Mouse (Mus musculus) heart, postnatal 0 days (tissue): ENCODE results near the gene Rabgap1l.

Experiments
- CTCF ChIP-seq: IDR thresholded peaks from 2 replicates; pipeline ENCODE4 v1.5.1; 2016; ENCODE audit warnings: antibody characterized with exemption, control low read depth, low read depth
- EP300 ChIP-seq: IDR thresholded peaks from 2 replicates; pipeline ENCODE4 v1.6.1; 2016; ENCODE audit warnings: antibody characterized with exemption, low read depth

DNA sequence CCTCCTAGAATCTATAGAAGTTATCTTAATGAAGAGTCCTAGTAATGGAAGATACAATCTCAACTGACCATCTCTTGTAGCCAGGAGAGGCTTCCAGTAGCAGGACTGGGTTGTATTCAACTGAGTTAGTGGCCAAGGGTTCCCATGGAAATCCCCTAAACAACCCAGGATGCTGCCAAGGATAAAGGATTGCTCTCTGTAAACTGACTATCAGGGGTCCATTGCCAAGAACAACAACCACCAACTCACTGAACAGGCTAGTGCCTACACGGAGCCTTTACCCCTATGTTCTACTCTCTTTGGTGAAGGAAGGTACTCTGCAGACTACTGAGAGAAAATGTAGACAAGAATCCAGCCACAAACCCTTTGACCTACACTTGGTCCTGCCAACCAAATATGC, 18.8 kb downstream of the Rabgap1l start:
- TF ChIP-seq CTCF (no peak), EP300 (no peak)
